In genomic region chr7:79211287-79211976, GRCm38 (mm10) we compare ENCODE assay signal across 8 mouse cellular contexts.
DNase-seq lines count a peak whose midpoint lies in the region; ATAC-seq lines count a peak whose summit lies in the region.

No protein-coding gene starts in this region.

- peaks cover 23% of the 10 kb centered on the region for H3K4me1 ChIP-seq in embryonic facial prominence, embryonic 10.5 days
- H3K4me1 ChIP-seq in stomach, embryonic 15.5 days: peaks cover 22% of the 10 kb centered on the region

- no peaks in the 10 kb centered on the region for H3K36me3 ChIP-seq in embryonic facial prominence, embryonic 10.5 days (replicated peaks)
- H3K36me3 ChIP-seq in stomach, embryonic 15.5 days: no peaks in the 10 kb centered on the region

- H3K9me3 ChIP-seq in embryonic facial prominence, embryonic 10.5 days: peaks cover 3% of the 10 kb centered on the region; the same call in 1 of the 2 replicates
- H3K9me3 ChIP-seq in stomach, embryonic 15.5 days: no peaks in the 10 kb centered on the region

- H3K9ac ChIP-seq in stomach, embryonic 15.5 days: no peak overlapping the region

- DNase-seq in kidney, adult 11 months: peak; percentile 8
- DNase-seq in kidney, adult 18-20 months: no peak
- DNase-seq in embryonic facial prominence, embryonic 10.5 days (ENCODE audit: low spot score): peak; percentile 57
- peak; percentile 26 to 46 for DNase-seq in kidney, postnatal 4 days
- DNase-seq in layer of hippocampus, postnatal 25 days (ENCODE audit: extremely low spot score in 1 of 2, low spot score in 1 of 2): no peak
- no peak for DNase-seq in spleen, postnatal 36 days (ENCODE audit: low spot score in 2 of 2)
- DNase-seq in right cerebral cortex, postnatal 36 days (ENCODE audit: low spot score in 2 of 2): no peak

- 15% methylated on average over 9 of the region's 9 CpGs for WGBS in embryonic facial prominence, embryonic 10.5 days
- 4% methylated on average over 9 of the region's 9 CpGs for WGBS in stomach, embryonic 15.5 days

- ATAC-seq in stomach, embryonic 15.5 days (ENCODE audit: insufficient read depth, low FRiP score, low read depth): peak; percentile 80

- no peaks in the 10 kb centered on the region for H3K27me3 ChIP-seq in embryonic facial prominence, embryonic 10.5 days (replicated peaks; ENCODE audit: low read depth, poor library complexity, severe bottlenecking)
- H3K27me3 ChIP-seq in stomach, embryonic 15.5 days (replicated peaks): no peaks in the 10 kb centered on the region

- H3K4me2 ChIP-seq in stomach, embryonic 15.5 days: peak overlapping the region; percentile 33

- H3K27ac ChIP-seq in embryonic facial prominence, embryonic 10.5 days (replicated peaks): no peak overlapping the region; the same call in 1 of the 2 replicates
- H3K27ac ChIP-seq in stomach, embryonic 15.5 days: peak overlapping the region; percentile 64

- H3K4me3 ChIP-seq in embryonic facial prominence, embryonic 10.5 days: no peak overlapping the region
- H3K4me3 ChIP-seq in stomach, embryonic 15.5 days (replicated peaks): no peak overlapping the region

Comparison
In these comparisons a context has a peak if more than half of its experiments do, and no peak if none do; other contexts are left out.
1. DNase-seq: peak in kidney, adult 11 months (single experiment), embryonic facial prominence, embryonic 10.5 days (single experiment) and kidney, postnatal 4 days (2 of 2); none in kidney, adult 18-20 months (single experiment), layer of hippocampus, postnatal 25 days (0 of 2), spleen, postnatal 36 days (0 of 2) and right cerebral cortex, postnatal 36 days (0 of 2).